Mouse (Mus musculus): ENCODE measurements around the gene Foxn1. TPM values are rescaled to one million over a fixed set of nuclear protein-coding genes. Genes with fewer than 3 reads are reported as not detected.

Foxn1 gene
- total RNA-seq, 2 experiments from 2014 or later, result not detected

DNA sequence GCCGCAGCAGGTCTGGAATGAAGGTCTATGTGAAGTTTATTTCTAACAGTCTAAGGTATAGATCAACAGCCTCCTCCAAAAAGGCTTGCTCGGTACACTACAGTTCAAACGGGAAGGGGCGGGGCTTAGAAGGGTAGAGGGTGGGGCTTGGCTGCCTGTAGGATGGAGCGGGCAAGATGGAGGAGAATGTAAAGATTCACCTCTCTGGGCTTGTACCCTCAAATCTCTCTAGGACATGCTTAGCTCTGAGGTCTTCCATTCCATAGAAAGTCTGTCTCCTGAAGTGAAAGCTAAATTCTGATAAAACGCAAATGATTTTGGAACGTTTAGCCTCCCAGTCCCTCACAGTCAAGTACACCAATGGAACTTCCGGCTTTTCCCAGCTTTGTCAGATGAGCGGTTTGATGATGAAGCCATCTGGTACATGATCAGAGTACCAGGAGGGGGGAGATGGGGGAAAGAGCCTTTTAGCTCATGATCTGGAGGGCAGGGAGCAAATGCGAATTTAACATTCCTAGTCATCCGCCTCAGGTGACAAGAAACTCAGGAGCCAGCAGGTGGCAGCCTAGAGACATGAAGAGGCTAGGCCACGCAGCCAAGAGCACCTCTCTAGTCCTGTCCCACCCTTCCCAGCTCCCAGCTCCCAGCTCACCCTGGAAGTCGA, 26.1 kb downstream of the Foxn1 start:
- peak; percentile 73 to 82 for DNase-seq

DNA sequence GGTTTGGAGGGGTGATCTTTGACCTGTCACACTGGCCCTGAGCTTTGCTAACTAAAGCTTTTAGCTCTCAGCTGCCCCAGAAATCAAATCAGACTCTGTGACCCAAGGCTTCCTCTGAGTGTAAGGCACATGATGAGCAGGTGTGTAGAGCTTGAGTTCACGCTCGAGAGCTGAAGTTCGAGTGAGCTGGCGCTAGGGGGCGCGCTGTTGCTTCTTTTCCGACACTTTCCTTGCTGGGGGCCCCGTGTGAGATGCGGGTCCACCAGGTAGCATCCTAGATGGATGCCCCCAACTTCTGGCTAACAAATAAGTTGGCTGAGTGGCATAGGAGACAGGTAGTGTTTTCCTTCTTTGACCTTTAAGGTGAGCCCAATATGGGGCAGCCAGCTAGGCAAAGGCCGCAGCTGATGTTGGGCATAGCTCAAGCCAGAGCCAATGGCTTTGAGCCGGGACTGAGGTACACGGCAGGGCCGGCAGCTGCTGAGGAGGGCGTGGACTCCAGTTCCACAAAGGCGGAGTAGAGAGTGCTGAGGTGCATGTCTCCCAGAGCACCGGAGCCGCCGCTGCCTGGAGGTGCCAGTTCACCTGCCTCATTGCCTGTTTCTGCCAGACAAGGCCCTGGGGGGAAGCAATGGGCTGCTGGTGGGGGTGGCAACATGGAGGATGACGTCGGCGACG, 27.9 kb downstream of the Foxn1 start:
- intact Hi-C loops (cut with DNase I), result loop anchor here (5.0 kb wide), 1 partner anchor 94 kb away; no protein-coding TSS in a partner anchor
- DNase-seq, result no peak

More for the DNA sequence above, 26.1 kb downstream of the Foxn1 start:
- intact Hi-C loops (cut with DNase I), result loop anchor here (1.0 kb wide), 1 partner anchor 37 kb away; no protein-coding TSS in a partner anchor

DNA sequence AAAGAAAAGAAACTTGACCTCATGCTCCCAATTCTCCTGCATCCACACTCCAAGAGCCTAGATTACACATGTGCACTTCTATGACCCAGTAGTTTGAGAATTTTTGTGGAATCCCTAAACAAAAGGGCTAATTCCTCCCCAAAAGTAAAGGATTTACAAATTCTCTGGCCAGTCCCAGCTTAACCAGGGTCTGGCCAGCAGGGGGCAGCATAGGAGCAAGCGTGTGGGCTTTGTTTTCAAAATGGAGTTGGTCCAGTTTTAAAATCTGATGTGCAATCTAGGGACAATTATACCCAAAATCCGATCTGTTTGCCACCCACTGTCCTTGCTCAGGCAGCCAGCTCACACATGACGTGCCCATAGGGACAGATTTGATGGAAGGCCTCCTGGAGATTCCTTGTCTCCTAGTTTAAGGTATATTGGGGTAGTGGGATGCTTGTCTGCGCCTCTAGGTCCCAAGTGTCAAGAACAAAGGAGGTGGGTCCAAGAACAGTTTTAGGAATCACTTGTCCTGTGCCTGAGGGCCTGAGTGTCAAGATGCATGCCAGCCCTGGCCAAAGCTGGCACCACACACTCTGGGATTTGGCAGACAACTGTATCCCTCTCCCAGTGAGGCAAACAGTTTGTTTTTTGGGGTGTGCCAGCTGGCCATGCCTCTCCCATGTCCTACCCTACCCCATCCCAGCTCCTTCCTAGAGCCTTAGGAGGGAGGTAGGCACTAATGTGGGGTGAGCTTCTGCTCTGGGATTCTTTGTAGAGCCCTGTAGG, 30.7 kb downstream of the Foxn1 start:
- peak; percentile 44 to 76 for DNase-seq
- intact Hi-C loops (cut with DNase I), result loop anchor here (5.0 kb wide), 1 partner anchor 97 kb away; no protein-coding TSS in a partner anchor

DNA sequence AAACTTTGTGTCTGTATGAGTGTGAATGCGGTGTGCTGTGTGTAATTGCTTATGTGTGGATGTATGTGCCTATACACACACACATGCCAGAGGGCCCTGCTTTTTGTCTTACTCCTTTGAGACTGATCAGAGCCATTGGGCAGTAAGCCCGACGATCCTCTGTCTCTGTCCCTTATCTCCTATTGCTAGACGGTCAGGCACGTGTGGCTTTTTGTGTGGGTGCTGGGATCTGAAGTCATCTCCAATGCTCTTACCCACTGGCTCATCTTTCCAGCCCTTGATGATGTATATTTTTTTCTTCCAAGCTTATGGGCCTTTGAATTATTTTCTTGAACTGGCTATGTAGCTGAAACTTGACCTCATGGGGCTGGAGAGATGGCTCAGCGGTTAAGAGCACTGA, 31.5 kb downstream of the Foxn1 start:
- DNase-seq, result no peak
- intact Hi-C loops (cut with DNase I), result loop anchor here (5.0 kb wide), 1 partner anchor 97 kb away; no protein-coding TSS in a partner anchor

DNA sequence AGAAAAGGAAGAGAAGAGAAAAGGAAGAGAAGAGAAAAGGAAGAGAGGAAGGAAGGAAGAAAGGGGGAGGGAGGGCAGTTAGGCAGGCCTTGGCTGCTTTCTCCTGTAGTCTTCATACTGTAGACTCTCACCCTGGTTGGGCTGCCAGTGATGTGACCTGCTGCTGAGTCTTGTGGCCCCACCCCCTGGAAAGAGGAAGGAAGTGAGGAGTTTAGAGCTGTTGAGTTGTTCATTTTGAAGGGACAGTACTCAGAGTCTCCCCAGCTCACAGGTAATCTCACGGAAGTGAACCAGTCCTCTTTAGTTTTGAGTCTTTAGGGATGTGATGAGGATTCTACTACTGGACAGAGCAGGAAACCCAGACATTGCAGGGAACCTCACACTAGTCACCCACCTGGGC, 33.3 kb downstream of the Foxn1 start:
- no peak for DNase-seq
- intact Hi-C loops (cut with DNase I), result no loop called here

DNA sequence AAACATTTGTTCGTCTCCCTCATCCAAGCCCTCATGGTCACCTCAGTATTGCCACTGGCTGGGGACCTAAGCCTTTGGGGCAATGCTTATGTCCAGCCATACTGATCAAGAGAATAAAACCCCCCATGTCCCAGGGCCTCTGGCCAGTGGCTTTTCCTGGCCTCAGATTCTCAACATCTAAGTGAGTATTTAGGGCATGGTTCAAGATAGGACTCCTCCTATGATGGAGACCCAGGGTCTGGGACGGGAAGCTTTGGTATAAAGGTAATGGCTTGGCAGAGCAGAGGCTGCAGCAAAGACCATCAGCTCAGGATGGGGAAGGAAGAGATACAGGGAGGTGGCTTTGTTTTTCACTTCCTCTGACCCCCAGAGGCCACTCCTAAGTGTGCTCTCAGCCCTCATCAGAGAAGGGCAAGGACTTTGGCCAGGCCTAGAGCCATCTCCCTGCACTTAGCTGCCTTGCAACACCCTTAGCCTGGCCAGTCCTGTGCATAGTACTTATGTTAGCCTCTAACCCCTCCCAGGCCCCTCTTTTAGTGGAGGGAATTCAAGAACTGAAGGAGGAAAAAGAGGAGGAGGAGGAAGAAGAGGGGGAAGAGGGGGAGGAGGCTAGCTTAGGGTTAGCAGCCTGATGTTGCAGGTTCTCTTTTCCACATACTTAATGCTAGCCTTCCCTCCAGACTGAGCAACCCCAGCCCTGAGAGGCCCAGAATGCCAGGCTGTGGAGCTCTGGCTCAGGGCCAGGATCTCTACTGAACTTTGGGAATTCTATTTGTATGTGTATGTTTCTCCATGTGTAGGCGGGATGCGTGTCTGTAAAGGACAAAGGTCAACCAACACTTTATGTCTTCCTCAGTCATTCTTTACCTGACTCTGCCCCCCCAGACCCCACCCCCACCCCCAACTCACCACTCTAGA, 36.7 kb downstream of the Foxn1 start:
- intact Hi-C loops (cut with DNase I), result loop anchor here (5.0 kb wide), 1 partner anchor 72 kb away; no protein-coding TSS in a partner anchor

DNA sequence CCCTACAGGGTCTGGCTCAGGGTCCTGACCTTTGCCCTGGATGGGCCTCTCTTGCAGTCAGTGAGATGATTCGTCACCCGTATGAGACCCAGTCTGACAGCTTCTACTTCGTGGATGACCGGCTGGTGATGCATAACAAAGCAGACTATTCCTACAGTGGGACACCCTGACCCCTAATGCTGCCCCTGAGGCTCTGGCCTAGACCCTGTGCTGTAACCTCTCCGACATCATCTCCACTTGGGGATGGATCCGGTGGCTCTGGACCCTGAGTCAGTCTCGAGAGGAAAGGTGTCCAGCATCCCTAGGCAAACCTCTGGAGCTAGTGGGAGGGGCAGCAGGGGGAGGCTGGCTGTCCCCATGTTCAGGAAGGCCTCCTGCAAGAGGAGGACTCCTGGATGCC, 37.9 kb downstream of the Foxn1 start:
- intact Hi-C loops (cut with DNase I), result loop anchor here (5.0 kb wide), 1 partner anchor 71 kb away; no protein-coding TSS in a partner anchor

More for the DNA sequence above, 36.7 kb downstream of the Foxn1 start:
- DNase-seq, result no peak

DNA sequence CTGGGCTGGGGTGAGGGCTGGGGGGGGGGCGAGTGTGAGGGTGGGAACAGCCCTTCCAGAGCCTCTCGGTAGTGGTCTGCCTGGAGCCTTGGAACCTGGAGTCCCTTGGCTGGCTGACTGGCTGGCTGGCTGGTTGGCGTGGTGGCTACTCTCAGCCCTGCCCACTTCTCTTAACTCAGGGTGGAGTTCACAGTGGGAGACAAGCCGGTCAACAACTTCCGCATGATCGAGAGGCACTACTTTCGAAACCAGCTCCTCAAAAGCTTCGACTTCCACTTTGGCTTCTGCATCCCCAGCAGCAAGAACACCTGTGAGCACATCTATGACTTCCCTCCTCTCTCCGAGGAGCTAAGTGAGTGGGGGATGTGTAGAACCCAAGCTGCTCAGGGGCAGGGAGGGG, 38.5 kb downstream of the Foxn1 start:
- no peak for DNase-seq
- intact Hi-C loops (cut with DNase I), result loop anchor here (1.0 to 5.0 kb wide), 2 partner anchors 71 to 86 kb away; no protein-coding TSS in a partner anchor

More for the DNA sequence above, 37.9 kb downstream of the Foxn1 start:
- no peak for DNase-seq

DNA sequence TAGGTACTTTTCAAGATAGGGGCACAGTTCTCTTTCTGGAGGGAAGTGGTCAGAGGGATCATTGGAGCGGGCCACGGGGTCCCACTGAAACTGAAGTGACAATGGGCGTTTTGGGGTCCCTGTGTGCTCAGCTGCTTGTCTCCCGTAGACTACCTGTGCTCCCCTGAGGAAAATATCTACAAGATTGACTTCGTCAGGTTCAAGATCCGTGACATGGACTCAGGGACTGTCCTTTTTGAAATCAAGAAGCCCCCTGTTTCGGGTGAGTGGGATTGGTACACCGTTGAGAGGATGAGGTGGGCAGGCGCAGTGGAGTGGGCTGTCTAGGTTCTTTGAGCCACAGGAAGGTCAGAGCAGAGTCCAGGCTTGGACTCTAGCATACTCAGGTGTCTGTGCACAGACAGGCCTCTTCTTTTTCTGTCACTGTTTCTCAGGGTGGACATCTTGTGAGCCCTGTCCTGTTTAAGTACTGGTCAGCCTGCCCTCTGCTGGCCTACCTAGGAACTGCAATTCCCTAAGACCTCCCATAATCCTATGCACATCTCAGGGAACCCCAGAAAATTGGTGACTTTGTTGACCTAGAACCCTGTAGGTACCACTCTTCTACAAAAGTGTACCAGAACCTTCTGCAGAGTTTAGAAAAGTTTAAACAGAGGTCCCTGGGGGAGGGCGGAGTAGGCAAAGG, 39.1 kb downstream of the Foxn1 start:
- intact Hi-C loops (cut with DNase I), result loop anchor here (1.0 to 5.0 kb wide), 2 partner anchors 70 to 85 kb away; no protein-coding TSS in a partner anchor

DNA sequence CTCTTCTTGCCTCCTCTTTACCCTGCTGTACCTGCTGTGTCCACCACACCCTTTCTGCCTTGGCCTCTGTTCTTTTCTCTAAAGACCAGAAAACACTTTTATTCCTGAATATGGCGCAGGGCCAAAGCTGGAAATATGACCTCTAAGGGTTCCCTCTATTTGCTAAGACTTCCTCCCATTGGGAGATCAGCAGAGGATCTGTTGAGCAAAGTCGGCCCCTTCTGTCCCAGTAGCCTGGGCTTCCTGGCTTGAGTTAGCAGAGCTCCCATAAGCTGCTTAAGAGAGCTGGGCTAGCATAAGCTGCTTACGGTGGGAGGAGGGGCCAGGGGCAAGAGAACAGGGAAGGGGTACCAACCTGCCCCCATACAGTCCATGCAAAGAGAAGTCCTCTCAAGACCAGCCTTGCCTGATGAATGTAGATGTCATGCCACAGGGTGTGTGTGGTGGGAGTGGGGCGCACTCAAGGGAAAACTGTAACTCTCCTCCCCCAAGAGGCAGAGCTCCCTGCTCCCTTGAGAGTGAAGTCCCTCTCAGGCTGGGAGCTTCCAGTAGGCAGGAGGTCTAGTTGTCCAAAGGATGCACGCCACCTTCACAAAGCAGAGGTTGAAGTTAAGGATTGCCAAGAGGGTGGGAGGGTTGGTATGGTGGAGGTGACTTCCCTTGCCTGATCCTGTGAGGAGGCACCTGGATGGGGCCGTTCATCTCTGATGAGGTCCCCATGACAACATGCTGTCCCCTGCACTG, 39.9 kb downstream of the Foxn1 start:
- no peak for DNase-seq
- intact Hi-C loops (cut with DNase I), result loop anchor here (1.0 to 5.0 kb wide), 2 partner anchors 69 to 84 kb away; no protein-coding TSS in a partner anchor

More for the DNA sequence above, 39.1 kb downstream of the Foxn1 start:
- DNase-seq, result peak; percentile 68 to 82

DNA sequence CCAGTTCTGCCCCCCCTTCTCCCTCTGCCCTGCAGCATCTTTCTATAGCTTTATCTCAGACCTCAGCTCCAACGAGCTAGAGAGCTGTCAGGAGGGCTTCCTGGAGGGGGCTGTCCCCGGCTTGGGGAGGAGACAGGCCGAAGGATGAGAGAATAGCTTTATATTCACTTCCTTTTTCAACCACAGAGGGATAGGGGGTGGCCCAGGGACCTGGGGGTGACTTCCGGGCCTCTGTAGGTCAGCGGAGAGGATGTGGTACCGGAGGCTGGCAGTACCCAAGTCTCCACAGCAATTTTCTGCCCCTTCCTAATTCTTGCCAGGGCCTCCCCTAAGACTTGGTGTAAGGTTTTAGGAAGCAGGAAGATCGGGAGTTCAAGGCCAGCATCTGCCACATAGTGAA, 40.6 kb downstream of the Foxn1 start:
- intact Hi-C loops (cut with DNase I), result loop anchor here (5.0 kb wide), 1 partner anchor 68 kb away; no protein-coding TSS in a partner anchor

DNA sequence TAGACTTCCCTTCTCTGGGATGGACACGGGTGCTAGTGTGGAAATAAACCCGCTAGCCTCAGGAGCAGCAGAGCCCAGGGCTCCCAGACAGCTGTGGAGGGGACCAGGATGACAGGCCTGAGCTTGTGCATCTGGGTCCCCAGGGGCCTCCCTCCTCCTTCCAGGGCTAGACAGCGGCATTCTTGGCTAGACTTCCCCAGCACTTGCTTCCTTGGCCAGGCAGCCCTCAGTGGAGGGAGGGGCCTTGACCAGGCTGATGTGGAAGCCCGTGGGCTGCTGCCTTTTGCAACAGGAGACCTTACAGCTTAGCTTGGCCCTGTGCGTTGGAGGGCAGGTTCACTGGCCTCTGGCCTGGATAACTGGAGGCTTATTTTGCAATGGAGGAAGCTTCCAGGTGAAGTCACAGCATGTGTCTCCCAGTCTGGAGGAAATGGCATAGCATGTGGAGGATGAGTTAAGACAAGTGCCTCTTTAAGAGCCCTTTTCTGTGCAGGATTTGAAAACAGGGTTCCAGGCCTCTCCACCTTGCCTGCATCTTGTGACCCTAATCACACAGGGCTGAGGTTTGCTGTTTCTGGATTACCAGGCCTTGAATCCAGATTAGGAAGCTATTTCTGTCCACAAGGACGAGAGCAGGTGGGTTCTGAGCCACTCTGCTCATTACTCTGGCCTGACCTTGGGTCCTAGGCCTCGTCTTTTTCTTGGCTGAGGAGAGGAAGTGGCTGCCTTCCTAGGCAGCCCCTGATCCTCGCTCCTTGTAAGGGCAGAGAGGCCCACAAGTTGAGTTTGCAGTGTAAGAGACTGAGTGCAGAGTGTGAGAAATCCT, 41.3 kb downstream of the Foxn1 start:
- DNase-seq, result peak; percentile 78 to 83
- intact Hi-C loops (cut with DNase I), result loop anchor here (5.0 kb wide), 1 partner anchor 68 kb away; no protein-coding TSS in a partner anchor

More for the DNA sequence above, 40.6 kb downstream of the Foxn1 start:
- no peak for DNase-seq

DNA sequence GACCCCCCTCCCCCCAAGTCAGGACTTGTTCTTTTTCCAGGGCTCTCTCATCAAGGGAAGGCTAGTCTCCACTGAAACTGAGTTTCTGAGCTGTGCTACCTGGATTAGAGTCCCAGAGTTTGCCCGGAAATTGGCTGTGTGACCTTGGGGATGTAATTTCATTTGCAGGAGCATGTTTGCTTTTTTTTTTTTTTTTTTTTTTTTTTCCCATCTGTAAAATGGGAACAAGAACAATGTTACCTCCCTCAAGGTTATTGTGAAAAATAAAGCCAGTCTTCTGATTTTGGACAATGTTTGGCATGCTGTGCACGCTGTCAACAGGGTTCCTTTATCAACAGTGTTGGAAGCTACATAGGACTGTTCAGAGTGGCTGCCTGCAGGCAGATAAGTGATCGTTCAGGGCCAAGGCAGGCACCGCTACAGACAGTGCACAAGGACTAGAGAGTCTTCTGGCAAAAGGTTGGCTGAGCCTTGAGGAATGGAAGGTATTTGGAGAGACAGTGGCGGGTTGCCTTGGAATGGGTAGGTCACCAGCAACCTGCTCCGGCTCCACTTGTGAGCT, 41.9 kb downstream of the Foxn1 start:
- no peak for DNase-seq
- intact Hi-C loops (cut with DNase I), result no loop called here

DNA sequence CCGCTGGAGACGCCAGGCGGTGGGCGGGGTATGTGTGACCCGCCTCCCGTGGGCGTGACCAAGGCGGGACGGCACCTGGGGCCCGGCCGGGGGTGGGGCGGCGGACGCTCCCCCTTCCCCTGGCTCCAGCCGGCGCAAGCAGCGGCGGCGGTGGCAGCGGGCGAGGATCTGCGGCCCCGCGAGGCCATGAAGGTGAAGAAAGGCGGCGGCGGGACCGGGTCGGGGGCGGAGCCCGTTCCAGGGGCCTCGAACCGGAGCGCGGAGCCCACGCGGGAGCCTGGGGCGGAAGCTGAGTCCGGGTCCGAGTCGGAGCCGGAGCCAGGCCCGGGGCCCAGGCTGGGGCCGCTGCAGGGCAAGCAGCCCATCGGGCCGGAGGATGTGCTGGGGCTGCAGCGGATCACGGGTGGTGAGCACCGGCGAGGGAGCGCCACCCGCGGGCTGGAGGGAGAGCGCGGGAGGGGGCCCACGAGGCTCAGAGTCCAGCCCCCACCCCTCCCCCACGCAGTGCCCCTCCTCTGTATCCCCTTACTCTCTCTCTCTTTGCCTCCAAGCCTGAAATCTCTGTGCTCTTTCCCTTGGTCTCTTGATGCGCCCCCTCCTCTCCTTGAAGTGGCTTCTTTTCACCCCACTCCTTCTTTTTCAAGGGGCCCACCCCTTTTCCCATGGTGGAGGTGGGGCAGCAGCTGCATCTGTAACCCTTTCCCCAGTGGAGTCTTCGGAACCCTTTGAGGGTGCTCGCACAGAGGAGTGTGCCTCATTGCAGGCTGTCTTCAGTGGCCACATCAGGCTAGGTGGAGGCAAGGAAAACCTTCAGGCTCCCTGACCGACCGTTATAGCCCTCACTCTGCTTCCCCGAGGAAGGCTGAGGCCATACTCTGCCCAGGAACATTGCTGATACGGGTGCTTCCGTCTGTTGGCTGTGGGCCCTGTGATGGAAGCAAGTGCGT, 42.7 kb downstream of the Foxn1 start, which contains the start of gene Unc119:
Unc119 (plus strand) TSS at position 102 of the 947 bp plus-strand sequence.
- peak; percentile 79 to 81 for DNase-seq
- intact Hi-C loops (cut with DNase I), result no loop called here

DNA sequence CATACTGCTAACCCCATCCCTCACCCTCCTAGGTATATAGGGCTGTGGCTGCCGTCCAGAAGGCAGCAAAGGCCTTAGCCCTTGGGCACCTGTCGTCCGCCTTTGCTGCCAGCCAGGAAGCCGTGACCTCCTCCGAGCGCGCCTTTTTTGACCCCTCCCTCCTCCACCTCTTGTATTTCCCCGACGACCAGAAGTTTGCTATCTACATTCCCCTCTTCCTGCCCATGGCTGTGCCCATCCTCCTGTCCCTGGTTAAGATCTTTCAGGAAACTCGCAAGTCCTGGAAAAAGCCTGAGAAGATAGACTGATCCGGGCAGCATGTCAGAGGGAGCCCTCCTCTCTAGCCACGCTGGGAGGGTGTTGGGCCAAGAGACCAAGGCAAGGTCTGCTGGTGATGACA, 44.7 kb downstream of the Foxn1 start:
- DNase-seq, result no peak
- intact Hi-C loops (cut with DNase I), result no loop called here

DNA sequence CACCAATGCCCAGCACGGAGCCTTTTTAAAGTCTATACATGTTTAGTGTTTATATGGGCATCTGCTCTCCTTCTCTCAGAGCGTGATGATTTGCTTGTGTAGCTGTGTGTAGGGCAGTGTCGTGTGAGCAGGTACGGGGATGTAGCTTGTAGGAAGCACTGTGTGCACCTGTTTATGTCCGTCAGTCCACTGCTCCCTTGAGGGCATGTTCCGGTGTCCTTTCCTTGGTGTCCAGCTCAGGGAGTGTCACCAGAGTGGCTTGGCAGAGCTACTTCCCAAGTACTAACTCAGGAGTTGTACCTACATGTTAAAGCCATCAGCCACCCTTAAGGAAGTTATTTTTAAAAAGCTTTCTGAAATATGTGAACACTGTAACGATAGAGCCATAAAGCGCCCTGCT, 49.3 kb downstream of the Foxn1 start:
- DNase-seq, result no peak
- intact Hi-C loops (cut with DNase I), result no loop called here
